ENCODE assay signal across 17 mouse cellular contexts in the genomic region with DNA sequence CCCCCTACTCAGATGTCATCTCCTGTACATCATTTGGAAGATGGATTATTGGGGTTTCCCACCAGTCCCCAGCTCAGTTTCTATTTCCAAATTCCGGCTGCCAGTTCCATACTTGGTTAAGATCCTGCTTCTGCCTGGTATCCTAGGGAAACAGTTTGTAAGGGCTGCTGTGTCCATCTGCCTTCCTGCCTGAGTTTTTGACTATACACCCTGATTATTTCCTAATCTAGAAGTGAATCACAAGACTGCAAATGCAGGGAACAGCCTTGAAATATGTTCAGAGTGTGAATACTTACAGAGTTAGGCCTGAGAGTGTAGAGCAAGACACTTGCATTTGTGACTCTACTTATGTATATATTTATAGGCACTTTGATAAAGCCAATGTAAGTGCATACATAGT.
"Had no signal": no experiment of that assay in that cellular context is flagged by ENCODE, and none has a peak within 500 bp of the region (broad histone marks: within the 10 kb centered on the region; RNA-seq: fewer than 3 reads in every experiment).

No protein-coding gene starts in this region.

- H3K27ac ChIP-seq: kidney, postnatal 0 days; limb, embryonic 12.5 days; limb, embryonic 15.5 days; liver, embryonic 14.5 days; lung, embryonic 15.5 days had no signal

- H3K4me1 ChIP-seq: limb, embryonic 12.5 days; limb, embryonic 15.5 days; lung, embryonic 15.5 days had no signal

- H3K4me3 ChIP-seq: limb, embryonic 12.5 days; limb, embryonic 15.5 days; lung, embryonic 15.5 days had no signal

- DNase-seq: kidney, adult 2 months; kidney, postnatal 25 days; left cerebral cortex, postnatal 4 days; liver, postnatal 0 days; lung, postnatal 14 days; lung, postnatal 4 days; midbrain, embryonic 14.5 days; right cerebral cortex, postnatal 14 days; spleen, adult 18-20 months; thymus, adult 18-20 months; thymus, postnatal 14 days; thymus, postnatal 4 days had no signal
